Mouse (Mus musculus) gastrocnemius, postnatal 14 days (tissue): ENCODE measurements at regions not wholly inside any gene's neighbourhood (a gene's known extent, or its start where the extent isn't known, plus 50 kb on each side); places are given as distances from the start of the nearest gene placed in this dataset.

Source experiments
- DNase-seq: peaks from one replicate; pipeline ENCODE4 v3.0.0; 2021; ENCODE audit warnings: mixed read lengths
- intact Hi-C: fragments of 180-260 bp; cut with DNase I; formaldehyde crosslinking; loops from one replicate; pipeline ENCODE4 v1.15.1; 2025; ENCODE audit warnings: low total_unique reads

- DNase-seq: no peak
- intact Hi-C loops: no loop called here
Observed at GRCm38 (mm10) chr12:56275556-56276242, 70.0 kb downstream of the Mbip start.

- intact Hi-C loops: no loop called here
- no peak for DNase-seq
Observed at GRCm38 (mm10) chr12:56265049-56265448, 80.6 kb downstream of the Mbip start.

GRCm38 (mm10) chr12:56261471-56261870, 84.2 kb downstream of the Mbip start:
- intact Hi-C loops: no loop called here
- DNase-seq: no peak

- DNase-seq: no peak
- intact Hi-C loops: no loop called here
Observed at GRCm38 (mm10) chr12:56258401-56259050, 87.2 kb downstream of the Mbip start.

- no peak for DNase-seq
- intact Hi-C loops: no loop called here
Observed at GRCm38 (mm10) chr12:56256243-56256881, 89.3 kb downstream of the Mbip start.

- intact Hi-C loops: no loop called here
- DNase-seq: no peak
Observed at GRCm38 (mm10) chr12:56252612-56253444, 92.9 kb downstream of the Mbip start.

- intact Hi-C loops: no loop called here
- no peak for DNase-seq
Observed at GRCm38 (mm10) chr12:56250262-56250661, 95.4 kb downstream of the Mbip start.

- DNase-seq: no peak
- intact Hi-C loops: no loop called here
Observed at GRCm38 (mm10) chr12:56246406-56246805, 99.3 kb downstream of the Mbip start.

- no peak for DNase-seq
- intact Hi-C loops: no loop called here
Observed at GRCm38 (mm10) chr12:56242803-56243202, 102.9 kb downstream of the Mbip start.

GRCm38 (mm10) chr12:56241735-56242134, 104.0 kb downstream of the Mbip start:
- intact Hi-C loops: no loop called here
- no peak for DNase-seq

- no peak for DNase-seq
- intact Hi-C loops: no loop called here
Observed at GRCm38 (mm10) chr12:56240206-56240605, 105.5 kb downstream of the Mbip start.

GRCm38 (mm10) chr12:56234571-56234970, 111.1 kb downstream of the Mbip start:
- intact Hi-C loops: no loop called here

GRCm38 (mm10) chr12:56233209-56233608, 112.5 kb downstream of the Mbip start:
- no peak for DNase-seq
- intact Hi-C loops: no loop called here

More at GRCm38 (mm10) chr12:56234571-56234970, 111.1 kb downstream of the Mbip start:
- DNase-seq: no peak

GRCm38 (mm10) chr12:56224142-56224895, 121.4 kb downstream of the Mbip start:
- intact Hi-C loops: no loop called here
- DNase-seq: no peak

GRCm38 (mm10) chr12:56193524-56193923, 152.2 kb downstream of the Mbip start:
- intact Hi-C loops: no loop called here
- DNase-seq: no peak

GRCm38 (mm10) chr12:56189562-56189961, 156.1 kb downstream of the Mbip start:
- DNase-seq: no peak
- intact Hi-C loops: no loop called here

- intact Hi-C loops: no loop called here
- DNase-seq: no peak
Observed at GRCm38 (mm10) chr12:56160736-56161135, 185.0 kb downstream of the Mbip start.

GRCm38 (mm10) chr12:56144359-56144758, 201.3 kb downstream of the Mbip start:
- intact Hi-C loops: no loop called here
- no peak for DNase-seq

GRCm38 (mm10) chr12:56143789-56144188, 201.9 kb downstream of the Mbip start:
- intact Hi-C loops: no loop called here
- no peak for DNase-seq
